Mouse (Mus musculus) small intestine, adult 2 months (tissue): ENCODE measurements around the gene Parpbp.

ENCODE experiments used
- CTCF ChIP-seq: fragments of 200-500 bp; IDR thresholded peaks from 2 replicates; pipeline ENCODE4 v1.5.1; 2012; ENCODE audit warnings: low read depth, mild to moderate bottlenecking, control low read depth, inconsistent platforms, low read length, moderate library complexity, mixed read lengths; ENCODE audit not compliant: insufficient replicate concordance, insufficient read length; ENCODE audit errors: extremely low read depth
- POLR2A ChIP-seq: fragments of 200-500 bp; IDR thresholded peaks from 2 replicates; pipeline ENCODE4 v1.6.1; 2012; ENCODE audit warnings: low read depth, mild to moderate bottlenecking, control low read depth, inconsistent platforms, low read length, moderate library complexity

GRCm38 (mm10) chr10:88046098-88046771 lies 100.5 kb downstream of the Parpbp start:
- TF ChIP-seq CTCF (no peak), POLR2A (no peak)
